Mouse (Mus musculus) kidney, adult 2 months (tissue): ENCODE results near the gene Lrrc46. TPM values are rescaled to one million over a fixed set of nuclear protein-coding genes. Genes with fewer than 3 reads are reported as not detected.

Experiments used
- DNase-seq: peaks from one replicate; pipeline ENCODE4 v3.0.0; 2021
- H3K27ac ChIP-seq: fragments of 200-500 bp; 2 replicates; pipeline ENCODE4 v1.5.1; 2012; ENCODE audit warnings: low read depth, low read length, control low read depth, inconsistent platforms; ENCODE audit not compliant: insufficient read depth
- H3K27me3 ChIP-seq: fragments of 200-500 bp; replicated peaks from 2 replicates; pipeline ENCODE4 v1.6.1; 2012; ENCODE audit warnings: mild to moderate bottlenecking, moderate library complexity, low read length, inconsistent platforms; ENCODE audit not compliant: control insufficient read depth, insufficient read depth
- H3K36me3 ChIP-seq: fragments of 200-500 bp; 2 replicates; pipeline ENCODE4 v1.6.1; 2012; ENCODE audit warnings: mild to moderate bottlenecking, moderate library complexity, low read length, inconsistent platforms; ENCODE audit not compliant: control insufficient read depth, insufficient read depth
- H3K4me1 ChIP-seq: fragments of 200-500 bp; 2 replicates; pipeline ENCODE4 v1.6.1; 2011; ENCODE audit warnings: low read length; ENCODE audit not compliant: control insufficient read depth, insufficient read depth
- H3K4me3 ChIP-seq: fragments of 200-500 bp; 2 replicates; pipeline ENCODE4 v1.5.1; 2011; ENCODE audit warnings: mild to moderate bottlenecking, low read depth, low read length, control low read depth; ENCODE audit not compliant: insufficient read depth
- CTCF ChIP-seq: fragments of 200-500 bp; conservative IDR thresholded peaks from 2 replicates; pipeline ENCODE4 v1.5.1; 2011; ENCODE audit warnings: low read depth, mild to moderate bottlenecking, control low read depth, low read length, moderate library complexity, mixed read lengths; ENCODE audit not compliant: insufficient read depth, insufficient read length
- POLR2A ChIP-seq: fragments of 200-500 bp; IDR thresholded peaks from one replicate; pipeline ENCODE4 v1.6.1; 2011; ENCODE audit warnings: low read depth, low read length, control low read depth
- WGBS: fragments of 180-500 bp; shearing (Covaris S2); methylation state at CpG from one replicate; pipeline ENCODE4 v1.1.7; 2018; 5-methylcytosine and 5-hydroxymethylcytosine counted together
- polyA plus RNA-seq: library from polyadenylated mRNA; depleted of rRNA; stranded (reverse); fragments of >200 nt; gene quantifications from 2 replicates; pipeline ENCODE4 v1.2.3, GENCODE M21; 2012

Lrrc46 gene
- polyA plus RNA-seq, 1 experiment = 2.5 TPM

DNA sequence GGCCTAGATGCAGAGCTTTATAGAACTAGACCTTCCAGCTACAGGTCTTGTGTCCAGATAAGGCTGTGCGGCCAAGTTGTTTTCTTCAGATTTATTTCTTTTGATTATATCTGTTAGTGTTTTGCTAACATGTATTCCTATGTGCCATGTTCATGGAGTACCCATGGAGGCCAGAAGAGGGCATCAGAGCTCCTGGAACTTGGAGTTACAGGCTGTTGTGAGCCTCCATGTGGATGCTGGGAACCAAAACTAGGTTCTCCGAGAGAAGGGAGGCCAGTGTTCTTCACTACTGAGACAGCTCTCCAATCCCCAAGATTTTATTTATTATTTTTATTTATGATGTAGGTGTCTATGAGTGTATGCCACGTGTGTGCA is 22.7 kb upstream of the Lrrc46 start:
- no peak overlapping the region for H3K4me3 ChIP-seq
- no peaks in the 10 kb centered on the region for H3K36me3 ChIP-seq
- no peaks in the 10 kb centered on the region for H3K27me3 ChIP-seq
- no peaks in the 10 kb centered on the region for H3K4me1 ChIP-seq
- no peak for DNase-seq
- no peak overlapping the region for H3K27ac ChIP-seq
- 87% methylated on average over 3 of the region's 3 CpGs for WGBS
- TF ChIP-seq CTCF (0 out of 2 replicates have a peak, but pooled peaks have one; percentile 23), POLR2A (no peak)

- Histone ChIP-seq H3K4me1 (no peaks in the 10 kb centered on the region), H3K36me3 (no peaks in the 10 kb centered on the region), H3K4me3 (no peak overlapping the region), H3K27me3 (no peaks in the 10 kb centered on the region), H3K27ac (no peak overlapping the region)
- TF ChIP-seq POLR2A = no peak
- no peak for TF ChIP-seq CTCF
- WGBS = 54% methylated on average over 9 of the region's 9 CpGs
- DNase-seq = no peak
Measured at GRCm38 (mm10) chr11:97063274-97063920, 22.2 kb upstream of the Lrrc46 start.

- Histone ChIP-seq H3K36me3 (no peaks in the 10 kb centered on the region), H3K27me3 (no peaks in the 10 kb centered on the region), H3K27ac (no peak overlapping the region), H3K4me3 (no peak overlapping the region; the same call in 1 of the 2 replicates), H3K4me1 (peaks cover 11% of the 10 kb centered on the region; the same call in 1 of the 2 replicates)
- WGBS = 20% methylated on average over 11 of the region's 11 CpGs
- peak; percentile 78 for DNase-seq
- TF ChIP-seq CTCF = no peak
- TF ChIP-seq POLR2A = no peak
Measured at GRCm38 (mm10) chr11:97052219-97052646, 11.0 kb upstream of the Lrrc46 start.

GRCm38 (mm10) chr11:97050944-97051586 is 9.9 kb upstream of the Lrrc46 start:
- Histone ChIP-seq H3K36me3 (no peaks in the 10 kb centered on the region), H3K27ac (peak overlapping the region; percentile 26), H3K4me1 (peaks cover 11% of the 10 kb centered on the region; the same call in 1 of the 2 replicates), H3K4me3 (peak overlapping the region; percentile 81), H3K27me3 (no peaks in the 10 kb centered on the region)
- DNase-seq = no peak
- WGBS = 4% methylated on average over 13 of the region's 13 CpGs
- no peak for TF ChIP-seq POLR2A
- no peak for TF ChIP-seq CTCF

DNA sequence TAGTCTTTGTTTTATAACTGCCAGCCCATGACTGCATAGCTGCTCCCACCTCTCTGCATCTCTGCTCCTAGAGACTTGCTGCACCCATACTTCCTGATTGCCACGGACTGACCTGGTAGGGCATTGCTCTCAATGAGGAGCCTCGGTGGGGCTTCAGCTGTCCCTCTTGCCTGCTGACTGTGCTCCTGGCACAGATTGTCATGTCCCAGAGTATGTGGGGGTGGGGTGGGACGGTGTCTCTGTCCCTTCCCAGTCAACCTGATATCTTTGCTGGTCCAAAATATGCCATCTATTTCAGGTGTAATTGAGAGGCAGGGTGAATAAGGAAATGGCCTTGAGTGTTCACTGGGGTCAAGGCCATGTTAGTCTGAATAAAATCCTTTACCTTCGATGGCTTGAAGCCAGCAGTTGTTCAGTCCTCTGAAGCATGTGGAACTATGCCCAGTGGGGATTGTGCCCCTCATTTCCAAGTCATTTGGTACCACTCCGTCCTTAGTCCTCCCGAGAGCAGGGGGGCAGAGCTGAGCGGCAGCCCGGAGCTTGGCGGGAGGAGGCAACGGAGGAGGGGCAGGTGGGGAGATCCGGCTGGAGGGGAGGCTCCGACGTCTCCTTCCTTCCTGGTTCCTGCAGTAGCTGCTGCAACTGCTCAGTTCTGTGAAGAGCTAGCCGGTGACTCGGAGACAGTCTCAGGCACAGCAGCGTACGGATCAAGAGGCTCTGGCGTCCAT is 9.2 kb upstream of the Lrrc46 start, which contains the start of gene Osbpl7:
Osbpl7 (plus strand) TSS at position 413 of the 728 bp plus-strand sequence.
- Histone ChIP-seq H3K4me1 (peaks cover 11% of the 10 kb centered on the region; the same call in 1 of the 2 replicates), H3K36me3 (no peaks in the 10 kb centered on the region), H3K27ac (peak within 1 kb of the TSS; percentile 26), H3K4me3 (peak within 1 kb of the TSS; percentile 81), H3K27me3 (no peaks in the 10 kb centered on the region)
- DNase-seq = peak; percentile 71
- 2% methylated on average over 18 of the region's 18 CpGs for WGBS
- TF ChIP-seq POLR2A = peak; percentile 52
- peak; percentile 37; the same call in 1 of the 2 replicates for TF ChIP-seq CTCF

DNA sequence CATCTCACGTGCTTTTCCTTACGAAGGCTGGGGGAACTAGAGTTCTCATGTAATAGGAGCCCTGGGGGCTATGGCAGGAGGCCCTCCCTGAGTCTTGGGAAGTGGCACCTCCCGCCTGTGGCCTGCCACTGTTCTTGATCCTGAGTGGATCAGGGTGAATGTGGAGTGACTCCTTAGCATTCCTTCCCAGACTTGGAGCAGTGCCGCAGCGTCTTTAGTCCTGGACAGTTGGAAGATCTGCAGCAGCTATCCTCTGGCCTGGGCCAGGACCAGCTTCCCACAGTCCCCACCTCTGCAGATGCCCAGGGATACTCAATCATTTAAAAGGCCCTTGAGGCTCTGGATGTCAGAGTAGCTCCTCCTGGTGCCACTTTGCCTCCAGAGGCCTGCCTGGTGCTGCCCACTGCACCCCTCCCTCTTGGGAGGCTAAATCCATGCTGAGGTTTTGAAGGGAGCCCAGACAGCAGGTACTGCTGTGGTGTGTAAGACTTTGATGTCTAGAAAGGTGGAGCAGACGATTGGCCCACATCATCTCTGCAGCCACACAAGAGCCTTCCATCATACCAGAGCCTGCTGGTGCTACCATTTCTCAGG is 8.4 kb upstream of the Lrrc46 start:
- DNase-seq = no peak
- WGBS = 76% methylated on average over 6 of the region's 6 CpGs
- no peak for TF ChIP-seq CTCF
- H3K36me3 ChIP-seq = no peaks in the 10 kb centered on the region
- H3K27me3 ChIP-seq = no peaks in the 10 kb centered on the region
- H3K27ac ChIP-seq = no peak overlapping the region
- peaks cover 11% of the 10 kb centered on the region; the same call in 1 of the 2 replicates for H3K4me1 ChIP-seq
- H3K4me3 ChIP-seq = no peak overlapping the region
